Mouse (Mus musculus) neural tube, embryonic 12.5 days (tissue): ENCODE data around the gene Dusp2. TPM values are rescaled to one million over a fixed set of nuclear protein-coding genes. Genes with fewer than 3 reads are reported as not detected.

Experiments
- polyA plus RNA-seq: library from polyadenylated mRNA; unstranded; fragments of >200 nt; fragmentation: Nextera tagmentation; extraction: Ambion mirVana; gene quantifications from 2 replicates; pipeline ENCODE4 v1.2.1, GENCODE M21; 2016

Dusp2 gene
- polyA plus RNA-seq, 1 experiment from 2014 or later: 9.7 TPM

Other genes starting within 250 kb of the Dusp2 start
- gene Ncaph, start 202.2 kb upstream of the Dusp2 start, polyA plus RNA-seq: 58.5 and 59.6 TPM in 2 replicates
- 14.5 and 15.3 TPM in 2 replicates for gene Itpripl1, start 192.7 kb upstream of the Dusp2 start, polyA plus RNA-seq
- 2.6 and 2.8 TPM in 2 replicates for gene 1810024B03Rik, start 127.9 kb upstream of the Dusp2 start, polyA plus RNA-seq
- gene Snrnp200, start 127.8 kb upstream of the Dusp2 start, polyA plus RNA-seq: 71.9 and 76.8 TPM in 2 replicates
- 64.1 and 64.5 TPM in 2 replicates for gene Ciao1, start 88.3 kb upstream of the Dusp2 start, polyA plus RNA-seq
- 37.5 and 41.7 TPM in 2 replicates for gene Tmem127, start 88.3 kb upstream of the Dusp2 start, polyA plus RNA-seq
- gene Stard7, start 65.9 kb upstream of the Dusp2 start, polyA plus RNA-seq: 88.4 and 88.7 TPM in 2 replicates
- not detected in 2 replicates for gene Astl, start 2.5 kb downstream of the Dusp2 start, polyA plus RNA-seq
- gene Adra2b, start 27.0 kb downstream of the Dusp2 start, polyA plus RNA-seq: 1.3 TPM in 2 replicates
- gene Gpat2, start 89.0 kb downstream of the Dusp2 start, polyA plus RNA-seq: 0.14 TPM in 2 replicates
- 26.3 and 29.2 TPM in 2 replicates for gene Fahd2a, start 108.4 kb downstream of the Dusp2 start, polyA plus RNA-seq
- gene Kcnip3, start 185.9 kb downstream of the Dusp2 start, polyA plus RNA-seq: 1.6 TPM in 2 replicates
- gene Prom2, start 205.3 kb downstream of the Dusp2 start, polyA plus RNA-seq: 0.32 and 0.60 TPM in 2 replicates